Mouse (Mus musculus): ENCODE results near the gene Ppp2r1b. TPM values are rescaled to one million over a fixed set of nuclear protein-coding genes. Genes with fewer than 3 reads are reported as not detected.

The Ppp2r1b gene
- polyA plus RNA-seq, 1 experiment: 35.1 TPM

DNA sequence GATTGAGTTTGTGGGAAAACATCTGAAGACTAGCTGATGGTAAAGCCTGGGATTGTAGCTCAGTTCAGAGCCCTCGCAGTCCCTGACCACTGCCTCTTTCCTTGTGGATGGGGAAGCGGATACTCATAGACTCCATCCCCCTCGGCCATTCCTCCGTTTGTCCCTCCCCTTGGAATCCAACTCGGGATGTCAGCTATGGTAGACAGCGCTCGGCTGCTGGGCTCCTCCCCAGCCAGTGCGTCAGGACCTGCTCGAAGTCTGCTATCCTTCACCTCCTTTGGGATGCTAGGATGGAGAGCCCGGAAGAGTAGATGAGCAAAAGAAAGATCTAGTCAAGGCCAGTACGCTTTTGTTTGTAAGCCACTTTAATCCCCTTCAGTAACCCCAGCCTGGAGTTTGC, 5.2 kb downstream of the Ppp2r1b start:
- H3K4me1 ChIP-seq (ENCODE audit: control insufficient read depth, insufficient read depth, insufficient read length, low read length): 0 out of 2 replicates have a peak, but pooled peaks cover 3% of the 10 kb centered on the region
- no peak overlapping the region for H3K4me3 ChIP-seq (ENCODE audit: insufficient read depth, low read depth, low read length)
- H3K27ac ChIP-seq (replicated peaks; ENCODE audit: low read depth, low read length): no peak overlapping the region

DNA sequence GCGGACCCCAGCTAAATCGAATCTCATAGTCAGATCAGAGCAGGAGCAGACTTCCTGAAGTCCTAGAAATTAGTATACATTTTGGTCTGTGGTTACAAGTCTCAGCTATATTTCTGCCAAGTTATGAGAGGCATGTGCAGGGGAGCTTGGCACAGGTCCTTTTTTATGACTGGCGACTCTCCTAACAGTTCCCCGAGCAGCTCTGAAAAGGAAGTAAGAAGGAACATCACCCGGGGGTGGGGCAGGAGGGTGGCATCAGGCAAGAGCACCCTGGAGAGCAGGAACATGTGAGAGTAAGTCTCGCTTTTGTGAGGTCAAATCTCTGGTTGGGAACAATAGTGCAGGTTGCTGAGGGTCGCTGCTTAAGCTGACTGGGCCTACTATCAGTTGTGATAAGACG, 5.6 kb downstream of the Ppp2r1b start:
- H3K4me1 ChIP-seq (ENCODE audit: control insufficient read depth, insufficient read depth, insufficient read length, low read length): 0 out of 2 replicates have a peak, but pooled peaks cover 3% of the 10 kb centered on the region
- H3K4me3 ChIP-seq (ENCODE audit: insufficient read depth, low read depth, low read length): no peak overlapping the region
- no peak overlapping the region for H3K27ac ChIP-seq (replicated peaks; ENCODE audit: low read depth, low read length)

DNA sequence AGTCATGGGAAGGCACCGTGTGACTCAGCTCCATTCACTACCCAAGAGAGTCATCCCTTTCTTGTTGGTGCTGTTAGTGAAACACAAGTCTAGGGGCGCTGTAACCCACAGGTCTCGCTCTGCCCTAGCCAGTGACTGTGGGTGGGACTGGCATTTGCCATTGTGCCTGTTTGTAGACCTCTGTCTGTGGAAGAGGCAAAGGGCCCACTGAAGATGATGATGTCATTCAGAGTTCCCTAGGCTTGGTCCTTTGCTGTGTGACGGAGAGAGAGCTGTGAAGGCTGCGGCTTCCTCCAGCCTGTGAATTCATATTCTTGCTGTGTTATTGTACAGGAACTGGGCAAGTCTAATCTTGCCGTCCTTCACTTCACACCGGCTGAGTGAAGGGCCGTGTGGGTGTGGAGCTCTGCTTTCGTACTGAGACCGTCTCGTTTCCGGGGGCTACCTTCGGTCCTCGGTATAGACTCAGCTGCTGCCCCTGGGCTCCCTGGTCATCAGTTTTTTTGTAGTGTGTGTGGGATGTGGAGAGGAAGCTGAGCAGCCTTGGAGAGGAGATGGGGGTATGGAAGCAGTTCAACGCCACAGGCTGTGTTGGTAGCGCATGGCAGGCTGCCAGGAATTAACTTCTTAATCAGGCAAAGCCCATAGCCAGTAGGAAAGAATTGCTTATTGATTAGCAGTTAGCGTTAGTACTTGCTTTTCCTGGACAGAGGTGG, 7.7 kb downstream of the Ppp2r1b start:
- Histone ChIP-seq H3K4me1 (ENCODE audit: control insufficient read depth, insufficient read depth, insufficient read length, low read length) (peaks cover 7% of the 10 kb centered on the region; the same call in 1 of the 2 replicates), H3K27ac (replicated peaks; ENCODE audit: low read depth, low read length) (no peak overlapping the region), H3K4me3 (ENCODE audit: insufficient read depth, low read depth, low read length) (no peak overlapping the region)

DNA sequence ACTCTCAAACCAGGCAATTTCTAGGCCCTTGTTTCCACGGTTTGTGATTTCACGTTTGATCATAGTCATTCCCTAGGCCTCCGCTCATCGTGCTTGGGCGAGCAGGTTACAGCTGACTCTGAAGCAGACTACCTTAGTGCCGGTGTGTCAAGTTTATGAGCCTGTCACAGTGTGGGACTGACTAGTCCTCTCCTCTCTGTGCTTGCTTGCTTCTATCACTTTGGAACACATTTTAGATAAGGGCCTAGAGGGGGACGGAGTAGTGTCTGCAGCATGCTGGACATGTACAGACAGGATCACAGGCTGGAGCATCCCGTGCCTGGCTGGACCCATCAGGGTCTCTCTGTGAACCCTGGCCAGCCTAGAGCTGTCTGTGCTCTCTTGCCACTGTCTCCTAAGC, 9.3 kb downstream of the Ppp2r1b start:
- Histone ChIP-seq H3K4me3 (ENCODE audit: insufficient read depth, low read depth, low read length) (no peak overlapping the region), H3K27ac (replicated peaks; ENCODE audit: low read depth, low read length) (no peak overlapping the region), H3K4me1 (ENCODE audit: control insufficient read depth, insufficient read depth, insufficient read length, low read length) (peaks cover 7% of the 10 kb centered on the region; the same call in 1 of the 2 replicates)

DNA sequence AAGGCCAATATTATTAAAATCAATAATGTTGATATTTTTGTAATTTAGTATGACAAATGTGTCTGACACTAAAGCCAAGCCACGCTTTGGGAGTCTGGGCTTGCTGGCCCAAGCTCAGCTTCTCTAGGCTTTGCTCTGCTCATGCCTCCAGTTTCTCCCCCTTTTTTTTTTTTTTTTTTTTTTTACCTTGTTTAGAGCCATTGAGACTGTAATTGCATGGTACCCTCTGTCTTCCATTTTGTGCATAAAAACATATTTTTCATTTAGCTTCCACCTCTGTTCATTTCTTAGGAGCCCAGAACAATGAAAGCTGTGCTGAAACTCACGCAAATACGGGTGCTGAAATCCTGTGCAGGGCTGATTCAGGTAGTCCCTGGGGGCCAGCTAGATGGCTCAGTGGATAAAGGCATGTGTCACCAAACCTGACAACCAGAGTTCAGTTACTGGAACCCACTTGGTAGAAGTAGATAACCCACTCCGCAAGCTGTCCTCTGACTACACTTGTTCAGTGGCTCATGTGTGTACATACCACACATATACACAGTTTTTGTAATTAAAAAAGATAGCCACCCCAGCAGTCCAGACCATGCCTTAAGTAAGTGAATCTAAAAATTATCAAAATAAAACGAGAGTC, 10.1 kb downstream of the Ppp2r1b start:
- Histone ChIP-seq H3K4me3 (ENCODE audit: insufficient read depth, low read depth, low read length) (no peak overlapping the region), H3K27ac (replicated peaks; ENCODE audit: low read depth, low read length) (no peak overlapping the region), H3K4me1 (ENCODE audit: control insufficient read depth, insufficient read depth, insufficient read length, low read length) (peaks cover 6% of the 10 kb centered on the region; the same call in 1 of the 2 replicates)

DNA sequence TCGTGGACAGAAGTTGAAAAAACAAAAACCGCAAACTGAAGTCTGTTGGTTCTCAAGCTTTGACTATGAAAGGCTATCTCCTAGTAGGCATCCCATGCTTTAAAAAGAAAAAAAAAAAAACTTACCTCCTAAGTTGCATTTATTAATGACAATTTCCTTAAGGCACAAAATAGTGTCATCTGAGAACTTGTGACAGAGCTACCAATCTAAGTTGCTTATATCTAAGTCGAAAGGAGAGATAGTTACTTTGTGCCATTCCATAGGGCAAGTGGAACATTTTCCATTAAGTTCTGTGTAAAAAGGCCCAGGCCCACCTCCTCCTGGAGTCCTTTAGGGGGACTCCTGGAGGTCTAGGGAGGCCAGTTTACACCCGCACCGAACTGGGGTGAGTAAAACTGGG, 10.7 kb downstream of the Ppp2r1b start:
- Histone ChIP-seq H3K4me1 (ENCODE audit: control insufficient read depth, insufficient read depth, insufficient read length, low read length) (peaks cover 5% of the 10 kb centered on the region; the same call in 1 of the 2 replicates), H3K4me3 (ENCODE audit: insufficient read depth, low read depth, low read length) (peak overlapping the region; percentile 90), H3K27ac (replicated peaks; ENCODE audit: low read depth, low read length) (peak overlapping the region; percentile 46)

DNA sequence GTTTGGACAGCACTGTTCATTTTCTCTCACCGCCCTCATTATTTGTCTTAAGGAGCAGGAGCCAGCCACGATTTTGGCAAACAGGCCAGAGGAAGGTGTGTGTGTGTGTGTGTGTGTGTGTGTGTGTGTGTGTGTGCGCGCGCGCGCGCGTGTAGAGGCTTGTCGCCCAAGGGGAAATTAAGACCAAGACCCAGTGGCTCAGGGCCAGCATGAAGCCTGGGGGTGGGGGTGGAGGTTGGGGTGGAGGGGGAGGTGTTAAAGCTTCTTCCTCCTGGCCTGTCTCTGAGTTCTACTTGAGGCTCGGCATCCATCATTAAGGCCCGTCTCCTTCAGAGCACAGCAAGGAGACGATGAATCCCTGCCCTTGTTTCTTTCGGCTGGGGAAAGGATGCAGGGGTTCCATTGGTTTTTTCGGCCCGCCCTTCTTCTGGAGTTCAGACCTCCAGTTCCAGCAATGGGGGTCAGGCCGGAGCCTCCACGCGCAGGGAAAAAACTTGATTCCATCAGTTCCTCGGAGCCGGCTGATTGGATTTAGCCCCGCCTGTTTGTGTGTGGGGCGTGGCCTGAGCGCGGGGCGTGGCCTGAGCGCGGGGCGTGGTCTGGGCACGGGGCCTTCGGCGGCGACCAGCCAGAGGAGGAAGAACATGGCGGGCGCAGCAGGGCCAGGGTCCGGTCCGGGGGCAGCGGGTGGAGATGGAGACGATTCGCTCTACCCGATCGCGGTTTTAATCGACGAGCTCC, 11.4 kb downstream of the Ppp2r1b start:
- H3K4me3 ChIP-seq (ENCODE audit: insufficient read depth, low read depth, low read length): peak overlapping the region; percentile 90
- peaks cover 5% of the 10 kb centered on the region; the same call in 1 of the 2 replicates for H3K4me1 ChIP-seq (ENCODE audit: control insufficient read depth, insufficient read depth, insufficient read length, low read length)
- peak overlapping the region; percentile 81 for H3K27ac ChIP-seq (replicated peaks; ENCODE audit: low read depth, low read length)

DNA sequence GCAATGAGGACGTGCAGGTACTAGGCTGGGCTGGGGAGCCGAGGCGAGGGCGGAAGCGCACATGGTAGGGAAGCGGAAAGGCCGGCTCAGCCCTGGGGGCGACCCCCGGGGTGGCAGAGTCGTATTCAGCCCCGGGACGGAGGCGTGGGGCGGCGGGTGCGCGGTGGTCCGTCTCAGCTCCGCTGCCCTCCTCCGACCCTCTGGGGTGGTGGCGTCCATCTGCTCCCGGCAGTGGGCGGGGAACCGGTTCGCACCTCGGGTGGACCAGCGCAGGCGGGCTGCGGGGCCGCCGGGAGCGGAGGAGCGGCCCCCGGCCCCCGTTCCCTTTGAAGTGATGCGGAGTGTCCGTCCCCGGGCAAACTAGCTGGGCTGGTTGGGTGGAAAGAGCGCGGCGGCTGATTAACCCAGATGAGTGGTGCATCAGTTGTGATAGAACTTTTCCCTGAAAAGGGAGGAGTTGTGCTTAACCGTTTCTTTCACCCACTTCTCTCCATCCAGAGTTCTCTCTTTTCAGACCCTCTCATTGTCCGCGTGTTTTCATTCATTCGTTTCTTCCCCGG, 12.1 kb downstream of the Ppp2r1b start:
- Histone ChIP-seq H3K27ac (replicated peaks; ENCODE audit: low read depth, low read length) (peak overlapping the region; percentile 81), H3K4me3 (ENCODE audit: insufficient read depth, low read depth, low read length) (peak overlapping the region; percentile 90), H3K4me1 (ENCODE audit: control insufficient read depth, insufficient read depth, insufficient read length, low read length) (peaks cover 5% of the 10 kb centered on the region; the same call in 1 of the 2 replicates)

DNA sequence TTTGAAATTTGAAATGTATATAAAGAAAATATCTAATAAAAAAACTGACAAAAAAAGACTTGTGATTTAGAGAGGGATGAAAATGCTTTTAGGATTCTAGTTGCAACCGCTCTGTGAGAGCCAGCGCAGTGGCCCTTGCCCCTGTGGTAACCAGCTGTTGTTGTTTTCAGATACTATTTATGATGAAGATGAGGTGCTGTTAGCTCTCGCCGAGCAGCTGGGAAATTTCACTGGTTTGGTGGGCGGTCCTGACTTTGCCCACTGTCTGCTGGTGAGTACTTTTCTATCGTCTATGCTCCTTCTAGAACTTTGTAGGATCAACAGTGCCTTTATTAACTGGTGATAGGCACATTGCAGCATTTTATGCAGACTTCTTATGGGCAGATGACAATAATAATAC, 13.6 kb downstream of the Ppp2r1b start:
- Histone ChIP-seq H3K4me1 (ENCODE audit: control insufficient read depth, insufficient read depth, insufficient read length, low read length) (peaks cover 5% of the 10 kb centered on the region; the same call in 1 of the 2 replicates), H3K4me3 (ENCODE audit: insufficient read depth, low read depth, low read length) (no peak overlapping the region), H3K27ac (replicated peaks; ENCODE audit: low read depth, low read length) (no peak overlapping the region)

DNA sequence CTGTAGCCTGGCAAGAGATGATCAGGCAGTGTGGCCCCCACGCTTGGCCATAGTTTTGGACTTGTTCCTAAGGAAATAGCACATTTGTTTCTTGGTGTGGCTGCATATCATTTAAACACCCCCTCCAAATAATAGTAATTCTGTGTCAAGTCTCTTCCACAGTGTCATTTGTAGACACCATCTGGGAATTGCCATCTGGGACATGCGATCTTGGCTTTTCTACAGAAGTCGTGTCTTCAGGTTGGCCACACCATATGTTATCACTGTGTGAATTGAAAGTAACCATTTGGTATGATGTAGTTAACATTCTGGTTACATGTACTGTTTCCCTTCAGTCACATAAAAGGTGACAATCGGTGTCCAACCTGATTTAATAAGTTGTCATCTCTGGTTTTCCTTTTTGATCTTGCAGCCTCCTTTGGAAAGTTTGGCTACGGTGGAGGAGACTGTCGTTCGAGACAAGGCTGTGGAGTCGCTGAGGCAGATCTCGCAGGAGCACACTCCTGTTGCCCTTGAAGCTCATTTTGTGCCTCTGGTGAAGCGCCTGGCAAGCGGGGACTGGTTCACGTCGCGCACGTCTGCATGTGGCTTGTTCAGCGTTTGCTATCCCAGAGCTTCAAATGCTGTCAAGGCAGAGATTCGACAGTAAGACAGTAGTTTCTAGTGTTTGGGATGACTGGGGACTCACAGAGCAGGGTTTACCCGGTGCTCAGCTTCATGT, 16.2 kb downstream of the Ppp2r1b start:
- Histone ChIP-seq H3K4me3 (ENCODE audit: insufficient read depth, low read depth, low read length) (no peak overlapping the region), H3K27ac (replicated peaks; ENCODE audit: low read depth, low read length) (no peak overlapping the region), H3K4me1 (ENCODE audit: control insufficient read depth, insufficient read depth, insufficient read length, low read length) (no peaks in the 10 kb centered on the region)

DNA sequence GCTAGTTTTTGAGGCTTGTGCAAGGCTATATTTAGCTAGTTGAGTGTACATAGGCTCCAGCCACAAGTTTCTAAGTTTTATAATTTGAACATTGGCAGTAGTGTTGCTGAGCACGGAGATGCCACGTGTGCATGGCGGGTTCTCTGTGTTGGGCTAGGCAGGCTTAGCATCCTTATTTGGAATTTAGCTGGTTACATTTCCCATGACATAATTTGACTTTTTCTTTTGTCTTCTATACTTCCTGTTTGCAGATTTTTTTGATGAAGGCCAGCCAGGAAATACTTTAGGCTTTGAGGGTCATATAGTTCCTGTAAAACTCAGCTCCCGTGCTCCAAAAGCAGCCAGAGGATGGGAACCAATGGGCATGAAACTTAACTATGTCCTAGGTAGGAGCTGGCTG, 18.7 kb downstream of the Ppp2r1b start:
- Histone ChIP-seq H3K4me1 (ENCODE audit: control insufficient read depth, insufficient read depth, insufficient read length, low read length) (no peaks in the 10 kb centered on the region), H3K4me3 (ENCODE audit: insufficient read depth, low read depth, low read length) (no peak overlapping the region), H3K27ac (replicated peaks; ENCODE audit: low read depth, low read length) (no peak overlapping the region)

DNA sequence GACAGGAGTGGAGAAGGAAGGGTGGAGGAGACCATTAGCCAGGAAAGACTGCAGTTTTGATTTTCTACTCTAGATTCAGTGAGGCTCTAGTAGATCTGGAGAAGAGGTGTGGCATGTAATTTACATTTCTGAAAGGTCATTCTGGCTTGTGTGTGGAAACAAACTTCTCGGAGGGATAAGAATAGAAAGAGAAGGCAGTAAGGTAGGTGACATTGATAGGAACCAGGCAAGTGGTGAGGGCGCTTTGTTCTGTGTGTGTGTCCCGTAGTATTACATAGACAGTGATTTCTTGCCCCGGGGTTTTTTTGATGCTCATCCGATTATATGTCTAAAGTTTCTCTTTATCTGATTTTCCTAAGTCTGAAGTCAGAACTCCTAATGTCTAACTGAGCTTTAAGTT, 19.8 kb downstream of the Ppp2r1b start:
- no peaks in the 10 kb centered on the region for H3K4me1 ChIP-seq (ENCODE audit: control insufficient read depth, insufficient read depth, insufficient read length, low read length)
- H3K4me3 ChIP-seq (ENCODE audit: insufficient read depth, low read depth, low read length): no peak overlapping the region
- H3K27ac ChIP-seq (replicated peaks; ENCODE audit: low read depth, low read length): no peak overlapping the region

DNA sequence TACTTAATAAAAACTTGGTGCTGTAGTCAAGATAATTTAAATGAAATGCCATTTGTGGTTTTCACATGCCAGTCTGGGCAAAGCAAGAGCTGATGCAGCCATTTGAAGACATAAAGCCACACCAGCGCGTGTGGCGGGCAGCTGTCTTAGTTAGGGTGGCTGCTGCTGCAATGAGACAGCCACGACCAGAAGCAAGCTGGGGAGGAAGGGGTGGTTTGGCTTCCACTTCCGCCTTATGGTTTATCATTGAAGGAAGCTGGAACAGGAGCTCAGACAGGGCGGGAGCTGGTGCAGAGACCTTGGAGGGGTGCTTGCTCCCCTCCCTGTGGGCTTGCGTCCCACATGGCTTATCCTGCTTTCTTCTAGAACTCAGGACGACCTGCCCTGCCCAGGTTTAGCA, 20.7 kb downstream of the Ppp2r1b start:
- Histone ChIP-seq H3K4me1 (ENCODE audit: control insufficient read depth, insufficient read depth, insufficient read length, low read length) (no peaks in the 10 kb centered on the region), H3K27ac (replicated peaks; ENCODE audit: low read depth, low read length) (no peak overlapping the region), H3K4me3 (ENCODE audit: insufficient read depth, low read depth, low read length) (no peak overlapping the region)

DNA sequence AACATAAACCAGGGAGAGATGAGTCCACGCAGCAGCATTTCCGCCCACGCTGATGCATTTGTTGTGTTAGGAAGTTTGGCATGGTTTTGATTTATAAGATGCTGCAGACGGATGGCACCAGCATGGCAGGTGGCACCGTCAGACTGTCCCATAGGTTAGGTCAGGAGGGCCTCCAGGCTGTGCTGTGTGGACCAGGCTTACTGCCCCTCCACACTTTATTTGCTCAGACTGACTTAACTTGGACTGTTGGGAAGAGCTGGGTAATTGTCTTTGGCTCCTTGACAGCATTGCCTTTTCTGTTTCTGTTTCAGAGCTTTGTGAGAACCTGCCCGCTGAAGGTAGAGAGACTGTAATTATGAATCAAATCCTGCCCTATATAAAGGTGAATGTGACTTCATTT, 21.9 kb downstream of the Ppp2r1b start:
- Histone ChIP-seq H3K4me3 (ENCODE audit: insufficient read depth, low read depth, low read length) (no peak overlapping the region), H3K4me1 (ENCODE audit: control insufficient read depth, insufficient read depth, insufficient read length, low read length) (no peaks in the 10 kb centered on the region), H3K27ac (replicated peaks; ENCODE audit: low read depth, low read length) (no peak overlapping the region)
